Mouse (Mus musculus) E14TG2a.4 (cell line): ENCODE measurements around the gene C2.

ENCODE experiments used
- H3K27me3 ChIP-seq: 2 replicates; pipeline ENCODE4 v1.6.1; 2014; ENCODE audit warnings: low read length, control low read depth; ENCODE audit not compliant: insufficient read depth
- H3K36me3 ChIP-seq: 2 replicates; pipeline ENCODE4 v1.6.1; 2014; ENCODE audit warnings: low read length, control low read depth; ENCODE audit not compliant: insufficient read depth
- H3K4me1 ChIP-seq: replicated peaks from 2 replicates; pipeline ENCODE4 v1.6.1; 2014; ENCODE audit warnings: low read depth, low read length, control low read depth
- H3K4me3 ChIP-seq: replicated peaks from 2 replicates; pipeline ENCODE4 v1.5.1; 2014; ENCODE audit warnings: mild to moderate bottlenecking, low read length
- H3K9me3 ChIP-seq: 2 replicates; pipeline ENCODE4 v1.6.1; 2014; ENCODE audit warnings: low read length, control low read depth
- CTCF ChIP-seq: conservative IDR thresholded peaks from 2 replicates; pipeline ENCODE4 v1.5.1; 2014; ENCODE audit warnings: low read length
- NANOG ChIP-seq: IDR thresholded peaks from 2 replicates; pipeline ENCODE4 v1.6.1; 2014; ENCODE audit warnings: borderline replicate concordance, low read length, mixed read lengths
- POU5F1 ChIP-seq: IDR thresholded peaks from 2 replicates; pipeline ENCODE4 v1.6.1; 2014; ENCODE audit warnings: low read length, borderline replicate concordance

The C2 gene

DNA sequence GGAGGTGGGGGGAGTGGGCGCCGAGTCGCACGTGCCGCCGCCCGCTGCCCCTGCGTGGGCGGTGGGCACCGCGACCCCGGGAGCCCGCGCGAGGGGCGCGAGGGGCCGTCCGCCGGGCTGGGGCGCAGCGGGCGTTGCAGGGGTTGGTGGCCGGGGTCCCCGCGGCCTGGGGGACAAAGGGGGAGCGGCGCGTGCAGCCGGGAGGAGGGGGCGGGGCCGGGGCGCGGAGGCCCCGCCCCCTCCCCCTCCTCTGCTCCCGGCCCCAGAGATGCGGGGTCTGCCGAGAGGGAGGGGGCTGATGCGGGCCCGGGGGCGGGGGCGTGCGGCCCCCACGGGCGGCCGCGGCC, 614 bp upstream of the C2 start:
- Histone ChIP-seq H3K9me3 (no peaks in the 10 kb centered on the region), H3K4me1 (peaks cover 68% of the 10 kb centered on the region), H3K27me3 (0 out of 2 replicates have a peak, but pooled peaks cover 4% of the 10 kb centered on the region), H3K4me3 (peak overlapping the region; percentile 92), H3K36me3 (peaks cover 34% of the 10 kb centered on the region)
- TF ChIP-seq NANOG (no peak), POU5F1 (no peak), CTCF (no peak)

DNA sequence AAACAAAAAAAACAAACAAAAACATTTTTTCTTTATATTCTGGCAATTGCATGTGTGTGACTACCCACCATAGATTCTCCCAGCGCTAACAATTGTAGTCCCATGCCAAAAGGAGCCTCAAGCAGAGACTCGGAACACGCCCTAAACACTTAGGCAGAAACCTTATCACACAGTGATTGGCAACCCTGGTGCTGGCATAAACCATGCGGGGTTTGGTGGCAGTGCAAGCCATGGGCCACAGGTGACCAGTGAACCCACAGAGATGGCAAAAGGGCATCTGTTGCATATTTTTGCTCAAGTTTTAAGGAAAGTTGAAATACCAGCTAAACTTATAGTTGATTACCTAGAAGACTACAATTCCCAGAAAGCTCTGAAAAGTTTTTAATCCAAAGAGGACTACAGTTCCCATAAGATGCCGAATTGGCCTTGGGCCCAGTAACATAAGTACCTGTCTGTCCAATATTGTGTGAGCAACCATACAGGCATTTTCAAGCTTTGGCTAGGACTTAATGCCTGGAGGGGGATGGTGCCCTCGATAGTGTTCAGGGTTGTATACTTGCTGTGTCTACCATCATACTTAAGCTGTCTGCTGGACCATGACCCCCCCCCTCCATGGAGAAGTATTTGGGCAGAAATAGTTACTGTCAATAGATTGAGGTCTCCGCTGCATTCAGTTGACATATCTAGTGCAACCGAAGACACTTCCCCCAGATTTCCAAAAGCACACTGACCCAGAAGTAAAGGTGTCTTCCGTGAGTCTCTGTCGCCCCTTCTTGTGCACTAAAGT, 499 bp downstream of the C2 start:
- H3K27me3 ChIP-seq, result 0 out of 2 replicates have a peak, but pooled peaks cover 4% of the 10 kb centered on the region
- TF ChIP-seq NANOG, result no peak
- no peak for TF ChIP-seq CTCF
- TF ChIP-seq POU5F1, result no peak

DNA sequence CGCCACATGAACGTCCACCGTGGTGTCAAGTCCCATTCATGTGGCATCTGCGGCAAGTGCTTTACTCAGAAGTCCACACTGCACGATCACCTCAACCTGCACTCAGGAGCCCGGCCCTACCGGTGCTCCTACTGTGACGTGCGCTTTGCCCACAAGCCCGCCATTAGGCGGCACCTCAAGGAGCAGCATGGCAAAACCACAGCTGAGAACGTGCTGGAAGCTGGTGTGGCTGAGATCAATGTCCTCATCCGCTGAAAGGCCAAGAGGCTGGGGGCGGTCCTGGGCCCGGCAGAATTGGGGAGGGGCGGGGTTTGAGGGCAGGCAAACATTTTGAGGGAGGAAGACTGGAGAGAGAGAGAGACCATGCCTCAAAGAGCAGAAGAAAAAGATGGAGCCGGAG, 1.7 kb downstream of the C2 start:
- H3K4me3 ChIP-seq, result peak overlapping the region; percentile 59
- H3K27me3 ChIP-seq, result 0 out of 2 replicates have a peak, but pooled peaks cover 4% of the 10 kb centered on the region
- H3K9me3 ChIP-seq, result no peaks in the 10 kb centered on the region
- H3K36me3 ChIP-seq, result peaks cover 19% of the 10 kb centered on the region
- TF ChIP-seq POU5F1, result no peak
- no peak for TF ChIP-seq NANOG
- TF ChIP-seq CTCF, result no peak
- peaks cover 70% of the 10 kb centered on the region for H3K4me1 ChIP-seq

More for the DNA sequence above, 499 bp downstream of the C2 start:
- Histone ChIP-seq H3K36me3 (peaks cover 25% of the 10 kb centered on the region), H3K4me3 (peak overlapping the region; percentile 92), H3K4me1 (peaks cover 68% of the 10 kb centered on the region), H3K9me3 (no peaks in the 10 kb centered on the region)

DNA sequence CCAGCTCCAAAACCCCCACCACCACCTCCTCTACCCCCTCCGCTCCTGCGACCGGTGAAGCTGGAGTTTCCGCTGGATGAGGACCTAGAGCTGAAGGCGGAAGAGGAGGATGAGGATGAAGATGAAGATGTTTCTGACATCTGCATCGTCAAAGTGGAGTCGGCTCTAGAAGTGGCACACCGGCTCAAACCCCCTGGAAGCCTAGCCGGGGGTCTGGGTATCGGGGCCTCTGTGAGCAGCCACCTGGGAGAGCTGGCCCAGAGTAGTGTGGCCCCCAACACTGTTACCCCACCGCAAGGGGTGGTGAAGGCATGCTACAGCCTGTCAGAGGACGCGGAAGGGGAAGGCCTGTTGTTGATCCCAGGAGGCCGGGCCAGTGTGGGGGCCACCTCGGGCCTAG, 2.3 kb downstream of the C2 start:
- no peak for TF ChIP-seq POU5F1
- no peak for TF ChIP-seq NANOG
- TF ChIP-seq CTCF, result no peak
- Histone ChIP-seq H3K36me3 (peaks cover 13% of the 10 kb centered on the region), H3K27me3 (0 out of 2 replicates have a peak, but pooled peaks cover 4% of the 10 kb centered on the region), H3K4me1 (peaks cover 69% of the 10 kb centered on the region), H3K9me3 (no peaks in the 10 kb centered on the region), H3K4me3 (peak overlapping the region; percentile 86)

DNA sequence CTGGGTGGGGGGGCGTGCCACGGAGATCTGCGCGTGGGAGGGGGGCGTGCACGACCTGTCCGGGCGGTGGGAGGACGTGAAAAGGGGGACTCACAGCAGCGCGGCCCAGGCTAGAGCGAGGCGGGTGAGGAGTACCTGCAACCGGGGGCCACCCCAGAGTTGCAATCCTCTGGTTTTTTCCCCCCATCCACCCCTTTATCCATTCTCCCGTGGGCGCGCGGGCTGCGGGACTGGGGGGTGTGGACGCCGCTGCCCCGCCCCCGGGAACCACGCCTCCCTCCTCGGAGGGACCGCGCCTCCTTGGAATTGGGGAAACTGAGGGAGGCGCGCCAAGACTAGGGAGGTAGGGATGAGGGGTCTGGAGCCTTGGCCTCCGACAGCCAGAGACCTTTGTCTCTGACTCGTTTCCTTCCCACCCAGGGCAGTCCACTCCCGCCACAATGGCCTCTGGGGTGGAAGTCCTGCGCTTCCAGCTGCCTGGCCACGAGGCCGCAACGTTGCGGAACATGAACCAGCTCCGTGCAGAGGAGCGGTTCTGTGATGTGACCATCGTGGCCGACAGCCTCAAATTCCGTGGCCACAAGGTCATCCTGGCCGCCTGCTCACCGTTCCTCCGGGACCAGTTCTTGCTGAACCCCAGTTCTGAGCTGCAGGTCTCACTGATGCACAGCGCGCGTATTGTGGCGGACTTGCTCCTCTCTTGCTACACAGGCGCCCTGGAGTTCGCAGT, 3.1 kb downstream of the C2 start:
- H3K27me3 ChIP-seq, result 0 out of 2 replicates have a peak, but pooled peaks cover 4% of the 10 kb centered on the region
- H3K9me3 ChIP-seq, result no peaks in the 10 kb centered on the region
- peaks cover 72% of the 10 kb centered on the region for H3K4me1 ChIP-seq
- TF ChIP-seq POU5F1 (no peak), CTCF (no peak), NANOG (no peak)
- H3K4me3 ChIP-seq, result peak overlapping the region; percentile 86
- H3K36me3 ChIP-seq, result peaks cover 9% of the 10 kb centered on the region; the same call in 1 of the 2 replicates

DNA sequence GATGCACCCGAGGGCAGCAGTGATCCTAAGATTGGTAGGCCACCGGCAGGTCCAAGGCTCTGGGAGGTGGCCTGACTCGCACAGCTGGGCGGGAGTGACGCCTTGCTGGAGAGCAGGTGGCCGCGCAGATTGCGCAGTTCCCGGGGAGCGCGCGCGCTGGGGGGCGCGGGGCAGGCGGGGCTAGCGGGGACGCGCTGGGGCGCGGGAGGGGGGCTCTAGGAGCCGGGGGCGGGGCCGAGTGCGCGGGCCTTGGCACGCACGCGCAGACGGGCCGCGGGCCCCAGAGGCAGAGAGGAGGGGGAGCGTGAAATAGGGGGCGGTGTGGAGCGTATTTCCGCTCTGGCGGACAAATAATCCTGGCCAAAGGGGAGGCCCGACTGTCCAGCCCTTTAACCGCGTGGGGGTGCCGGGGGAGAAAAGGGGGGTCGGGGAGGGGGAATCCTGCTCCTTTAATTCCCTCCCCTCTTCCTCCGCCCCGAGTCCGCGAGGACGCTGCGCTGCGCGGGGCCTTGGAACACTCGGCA, 3.9 kb downstream of the C2 start:
- Histone ChIP-seq H3K4me3 (peak overlapping the region; percentile 86), H3K9me3 (no peaks in the 10 kb centered on the region), H3K27me3 (0 out of 2 replicates have a peak, but pooled peaks cover 4% of the 10 kb centered on the region), H3K4me1 (peaks cover 66% of the 10 kb centered on the region), H3K36me3 (peaks cover 9% of the 10 kb centered on the region; the same call in 1 of the 2 replicates)
- TF ChIP-seq POU5F1 (no peak), NANOG (no peak), CTCF (no peak)

DNA sequence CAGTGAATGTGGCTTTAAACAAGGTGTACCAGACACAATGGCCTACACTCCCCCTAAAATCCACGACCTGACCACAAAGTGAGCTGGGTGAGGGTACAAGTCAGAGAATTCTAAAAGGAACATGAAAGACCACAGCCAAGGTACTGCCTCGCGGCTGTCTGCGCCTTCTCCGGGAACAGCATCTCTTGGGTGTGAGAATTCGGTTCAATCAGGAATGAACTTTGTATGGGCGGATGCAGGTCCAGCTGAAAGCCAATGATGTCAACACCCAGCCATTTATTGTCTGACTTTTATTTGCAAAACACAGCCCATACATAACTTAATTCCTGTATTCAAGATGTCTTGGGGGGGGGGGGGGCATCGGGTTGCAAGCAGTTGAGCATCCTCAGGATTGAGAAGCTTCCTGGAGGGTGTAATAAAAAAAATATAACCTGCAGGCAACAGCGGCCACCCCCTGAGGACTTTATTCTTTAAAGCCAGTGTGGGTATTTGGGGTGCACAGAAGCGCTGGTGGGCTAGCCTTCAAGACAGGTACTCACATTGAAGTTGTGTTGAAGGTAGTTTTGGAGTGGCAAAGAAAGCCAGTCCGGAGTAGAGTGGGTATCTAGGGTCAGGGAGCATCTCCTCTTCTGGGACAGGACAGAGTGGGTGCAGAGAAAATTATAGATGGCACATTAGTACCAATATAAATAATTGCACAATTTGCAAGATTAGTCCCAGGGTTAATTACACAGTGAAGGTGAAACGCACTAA, 4.8 kb downstream of the C2 start:
- Histone ChIP-seq H3K9me3 (no peaks in the 10 kb centered on the region), H3K4me1 (peaks cover 66% of the 10 kb centered on the region), H3K27me3 (0 out of 2 replicates have a peak, but pooled peaks cover 4% of the 10 kb centered on the region), H3K36me3 (peaks cover 9% of the 10 kb centered on the region; the same call in 1 of the 2 replicates), H3K4me3 (peak overlapping the region; percentile 86)
- TF ChIP-seq CTCF, result no peak
- TF ChIP-seq POU5F1, result no peak
- no peak for TF ChIP-seq NANOG

DNA sequence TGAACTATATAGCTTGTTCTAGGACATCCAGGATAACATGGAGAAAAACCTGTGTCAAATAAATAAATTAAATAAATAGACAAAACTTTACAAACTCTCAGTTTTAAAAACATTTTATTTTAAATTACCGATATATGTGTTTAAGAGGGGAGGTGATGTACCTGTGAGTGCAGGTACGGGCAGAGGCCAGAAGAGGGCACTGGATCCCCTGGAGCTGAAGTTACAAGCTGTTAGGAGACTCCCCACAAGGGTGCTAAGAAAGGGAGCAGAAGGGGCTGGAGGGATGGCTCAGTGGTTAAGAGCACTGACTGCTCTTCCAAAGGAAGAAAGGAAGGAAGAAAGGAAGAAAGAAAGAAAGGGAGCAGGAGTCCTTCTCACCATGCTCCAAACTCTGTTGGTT, 6.7 kb downstream of the C2 start:
- 0 out of 2 replicates have a peak, but pooled peaks cover 4% of the 10 kb centered on the region for H3K27me3 ChIP-seq
- peaks cover 9% of the 10 kb centered on the region; the same call in 1 of the 2 replicates for H3K36me3 ChIP-seq
- H3K9me3 ChIP-seq, result no peaks in the 10 kb centered on the region
- H3K4me3 ChIP-seq, result no peak overlapping the region
- TF ChIP-seq NANOG (no peak), POU5F1 (no peak), CTCF (peak; percentile 60)
- H3K4me1 ChIP-seq, result peaks cover 52% of the 10 kb centered on the region
